Mouse (Mus musculus) ZHBTc4 (cell line): ENCODE measurements around the gene Csdc2.
"Not testable (repeated sequence)": the region's sequence is repeated elsewhere in the genome, so short reads cannot be mapped to it uniquely, and the experiment has no call there.

ENCODE experiments used
- DNase-seq: peaks from one replicate; pipeline ENCODE4 v3.0.0-alpha.2; 2011; ENCODE audit warnings: low read depth, low spot score

Gene Csdc2

GRCm38 (mm10) chr15:81936679-81937078 is at the start of gene Csdc2:
Gene Csdc2, plus strand, starts transcription at chr15:81936759.
- peak; percentile 54 for DNase-seq

- no peak for DNase-seq
Measured at GRCm38 (mm10) chr15:81886795-81887550, 49.6 kb upstream of the Csdc2 start.

- DNase-seq = no peak
Measured at GRCm38 (mm10) chr15:81889175-81889574, 47.4 kb upstream of the Csdc2 start.

DNA sequence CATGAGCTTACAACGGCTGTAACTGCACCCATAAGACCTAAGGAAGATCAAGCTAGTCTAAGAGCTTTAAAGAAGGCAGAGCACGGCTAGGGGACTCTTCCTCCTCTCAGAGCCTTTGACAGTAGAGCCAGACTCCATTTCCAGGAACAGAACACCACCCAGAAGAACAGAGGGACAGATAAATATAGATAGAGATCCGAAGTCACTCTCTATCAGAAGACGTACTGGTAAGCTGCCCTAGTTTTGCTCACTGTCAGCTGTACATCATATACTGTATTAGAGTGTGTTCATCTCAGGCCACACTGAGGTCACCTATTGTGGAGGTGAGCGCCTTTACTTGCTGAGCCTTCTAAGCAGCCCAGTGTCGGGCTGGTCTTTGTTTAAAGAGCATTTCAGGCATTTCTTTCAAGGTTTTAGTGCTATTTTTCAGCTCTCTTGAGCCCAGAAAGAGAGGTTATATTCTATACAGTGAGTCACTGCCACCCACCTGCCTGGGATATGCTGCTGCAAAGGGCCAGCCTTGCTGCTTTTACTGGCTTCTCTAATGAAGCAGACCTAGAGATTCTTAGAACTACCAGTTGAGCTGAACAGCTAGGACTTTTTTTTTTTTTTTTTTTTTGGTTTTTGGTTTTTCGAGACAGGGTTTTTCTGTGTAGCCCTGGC is 45.3 kb upstream of the Csdc2 start:
- no peak for DNase-seq

- peak; percentile 74 for DNase-seq
Measured at GRCm38 (mm10) chr15:81891822-81892580, 44.6 kb upstream of the Csdc2 start.

- DNase-seq = no peak
Measured at GRCm38 (mm10) chr15:81894002-81894401, 42.6 kb upstream of the Csdc2 start.

DNA sequence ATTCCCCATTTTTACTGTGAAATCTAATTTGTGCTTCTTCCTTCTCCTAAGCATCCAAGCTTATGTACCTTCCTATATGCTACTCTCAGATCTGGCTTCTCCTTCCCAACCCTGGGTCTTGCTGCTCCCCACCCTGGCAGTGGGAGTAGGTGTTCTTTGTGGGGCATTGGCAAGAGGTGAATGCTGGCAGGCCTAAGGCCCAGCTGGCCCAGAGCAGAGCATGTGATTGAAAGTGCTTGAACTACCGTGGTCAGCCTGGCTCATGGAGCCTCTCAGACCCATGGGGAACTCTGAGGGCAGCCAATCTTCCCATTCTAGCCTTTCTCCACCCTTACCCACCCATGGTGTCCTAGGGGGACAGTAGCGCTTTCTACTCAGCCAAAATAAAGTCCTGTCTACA is 40.2 kb upstream of the Csdc2 start:
- no peak for DNase-seq

DNA sequence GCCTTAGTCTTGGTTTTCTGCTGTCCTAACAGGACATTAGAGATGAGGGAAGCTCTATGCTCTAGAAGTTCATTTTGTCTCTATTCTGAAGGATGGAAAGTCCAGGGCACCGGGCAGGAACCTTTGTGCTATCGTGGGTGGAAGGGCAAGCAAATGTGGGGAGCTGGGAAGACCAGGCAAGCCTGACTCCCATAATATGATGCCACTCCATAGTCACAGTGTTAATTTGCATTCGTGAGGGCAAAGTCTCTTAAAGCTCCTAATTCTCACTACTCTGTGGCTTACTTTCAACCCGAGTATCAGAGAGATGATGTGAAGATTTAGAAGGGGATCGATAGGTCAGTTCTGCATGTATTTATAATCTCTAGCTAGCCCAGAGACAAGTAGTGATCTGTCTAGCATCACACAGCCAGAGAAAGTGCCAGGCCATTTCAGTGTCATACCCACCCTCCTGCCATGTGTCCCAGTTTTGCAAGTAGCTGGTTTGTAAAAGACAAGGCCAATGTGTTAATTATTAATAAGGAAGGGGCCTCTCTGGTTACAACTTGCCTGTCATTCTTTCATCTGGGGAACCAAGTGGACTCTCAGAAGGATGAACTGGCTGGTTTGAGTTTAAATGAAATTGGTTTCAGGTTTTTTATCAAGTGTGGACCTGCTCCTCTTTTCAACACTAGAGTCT is 38.8 kb upstream of the Csdc2 start:
- no peak for DNase-seq

DNA sequence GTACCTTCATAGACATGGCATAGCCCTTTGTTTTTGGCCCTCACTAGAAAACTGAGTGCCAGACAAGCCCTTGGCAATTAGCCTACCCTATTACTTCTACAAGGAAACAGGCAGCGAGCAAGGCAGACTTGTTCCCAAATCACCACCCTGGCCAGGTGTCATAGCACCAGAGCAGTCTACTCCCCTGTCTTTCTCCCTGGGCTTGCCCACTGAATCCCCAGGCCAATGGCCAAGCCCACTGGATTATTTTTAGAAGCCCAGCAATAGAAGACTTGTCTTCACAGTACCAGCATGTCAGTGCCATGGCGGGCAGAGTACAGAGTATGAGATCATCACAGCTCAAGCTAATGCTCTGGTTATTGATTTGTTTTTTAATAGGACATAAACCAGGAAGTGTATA is 37.8 kb upstream of the Csdc2 start:
- no peak for DNase-seq

DNA sequence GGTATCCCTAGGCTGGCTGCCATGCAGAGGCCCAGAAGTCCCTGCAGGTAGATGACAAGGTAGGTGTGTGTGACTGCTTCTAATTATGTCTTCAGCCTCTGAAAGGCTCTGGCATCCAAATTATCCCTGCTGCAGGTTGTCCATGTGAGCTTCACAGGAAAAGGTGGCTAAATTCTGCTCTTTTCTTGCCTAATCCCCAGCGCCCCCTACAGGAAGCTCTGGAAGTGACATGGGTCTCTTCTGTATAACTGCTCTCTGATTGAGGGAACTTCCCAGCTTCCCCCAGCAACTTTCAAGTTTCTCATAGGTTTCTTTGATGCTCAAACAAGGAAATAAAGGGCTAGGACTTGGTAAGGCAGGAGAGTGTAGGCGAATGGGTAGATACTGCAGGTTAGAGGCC is 31.6 kb upstream of the Csdc2 start:
- DNase-seq = peak; percentile 80

DNA sequence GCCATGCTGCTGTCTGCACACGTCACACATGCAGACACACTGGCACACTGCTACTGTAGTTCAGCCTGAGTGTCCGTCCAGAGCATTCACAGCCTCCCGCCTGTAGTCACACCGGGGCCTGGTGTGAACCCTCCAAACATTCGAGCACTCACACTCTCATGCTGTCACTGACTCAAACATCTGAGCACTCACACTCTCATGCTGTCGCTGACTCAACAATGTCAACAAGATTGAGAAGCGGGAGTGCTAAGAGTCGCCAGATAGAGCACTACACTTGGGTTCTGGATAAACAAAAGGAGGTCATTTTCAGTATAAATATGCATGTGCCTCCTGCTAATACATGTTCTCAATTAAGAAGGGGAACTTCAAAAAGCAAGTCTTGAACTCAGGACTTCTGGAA is 28.6 kb upstream of the Csdc2 start:
- no peak for DNase-seq

DNA sequence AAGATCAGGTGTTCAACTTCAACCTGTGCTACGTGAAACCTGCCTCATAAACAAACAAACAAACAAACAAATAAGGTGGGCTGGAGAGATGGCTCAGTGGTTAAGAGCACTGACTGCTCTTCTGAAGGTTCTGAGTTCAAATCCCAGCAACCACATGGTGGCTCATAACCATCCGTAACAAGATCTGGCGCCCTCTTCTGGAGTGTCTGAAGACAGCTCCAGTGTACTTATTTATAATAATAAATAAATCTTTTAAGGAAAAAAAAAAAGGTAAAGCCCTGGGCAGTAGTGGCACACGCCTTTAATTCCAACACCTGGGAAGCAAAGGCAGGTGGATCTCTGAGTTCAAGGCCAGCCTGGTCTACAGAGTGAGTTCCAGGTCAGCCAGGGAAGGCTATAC is 27.8 kb upstream of the Csdc2 start:
- DNase-seq = not testable (repeated sequence)

DNA sequence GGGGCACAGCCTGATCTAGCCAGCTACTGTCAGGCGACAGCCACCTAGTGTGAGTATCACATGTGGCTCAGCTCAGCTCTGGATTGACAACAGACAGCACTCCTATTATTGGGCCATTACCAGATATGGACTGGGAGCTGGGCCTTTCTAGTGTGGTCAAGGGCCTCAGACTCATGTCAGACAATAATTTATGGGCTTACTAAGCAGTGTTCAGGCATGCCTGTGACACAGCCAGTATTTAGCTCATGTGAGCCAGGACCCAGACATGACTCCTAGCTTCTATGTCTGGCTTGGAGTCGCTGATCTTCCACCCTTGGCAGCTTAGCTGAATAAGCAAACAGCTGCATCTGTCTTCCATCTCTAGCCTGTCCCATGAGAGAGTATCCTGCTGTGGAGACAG is 24.1 kb upstream of the Csdc2 start:
- no peak for DNase-seq

- no peak for DNase-seq
Measured at GRCm38 (mm10) chr15:81914668-81915067, 21.9 kb upstream of the Csdc2 start.

DNA sequence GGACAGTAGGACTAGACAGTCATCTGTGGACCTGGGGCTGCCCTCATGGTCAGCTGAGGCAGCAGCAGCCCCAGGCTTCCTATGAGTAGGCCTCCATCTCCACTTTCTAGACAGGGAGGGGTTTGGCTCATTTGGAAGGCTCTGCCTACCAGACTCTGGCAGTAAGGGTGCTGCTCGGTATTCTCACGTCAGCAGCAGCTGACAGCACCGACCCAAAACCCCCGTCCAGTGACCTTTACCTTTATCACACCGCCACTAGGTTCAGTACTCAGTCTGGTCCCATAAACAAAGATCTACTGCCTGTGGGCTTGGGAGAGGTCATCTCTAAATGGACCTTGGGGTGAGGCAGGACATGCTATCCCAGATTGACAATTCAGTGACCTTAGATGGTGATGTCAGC is 20.9 kb upstream of the Csdc2 start:
- DNase-seq = no peak

GRCm38 (mm10) chr15:81917201-81917600 is 19.4 kb upstream of the Csdc2 start:
- no peak for DNase-seq

GRCm38 (mm10) chr15:81917621-81918463 is 18.7 kb upstream of the Csdc2 start:
- DNase-seq = peak; percentile 84

GRCm38 (mm10) chr15:81919062-81919461 is 17.5 kb upstream of the Csdc2 start:
- no peak for DNase-seq

GRCm38 (mm10) chr15:81920546-81921217 is 15.9 kb upstream of the Csdc2 start:
- DNase-seq = no peak

DNA sequence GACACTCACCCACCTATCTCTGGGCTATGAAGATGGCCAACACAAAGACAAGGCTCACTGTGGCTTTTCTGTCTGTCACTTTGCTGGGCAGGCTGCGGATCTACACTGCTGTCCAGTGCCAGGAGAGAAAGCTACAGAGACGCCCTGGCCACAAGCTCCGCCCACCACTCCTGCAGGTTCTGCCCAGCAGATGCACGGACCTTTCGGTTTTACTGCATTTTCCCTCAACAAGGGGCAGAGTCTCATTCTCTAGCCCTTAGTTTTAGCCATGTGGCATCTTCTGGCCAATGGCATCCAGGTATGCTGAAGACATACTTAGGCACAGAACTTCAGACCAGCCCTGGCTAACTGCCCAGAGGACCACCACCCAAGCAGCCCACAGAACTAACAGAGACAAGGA is 15.3 kb upstream of the Csdc2 start:
- no peak for DNase-seq

- no peak for DNase-seq
Measured at GRCm38 (mm10) chr15:81924933-81925332, 11.6 kb upstream of the Csdc2 start.
